Mouse (Mus musculus): ENCODE data around the gene Mogs.

DNA sequence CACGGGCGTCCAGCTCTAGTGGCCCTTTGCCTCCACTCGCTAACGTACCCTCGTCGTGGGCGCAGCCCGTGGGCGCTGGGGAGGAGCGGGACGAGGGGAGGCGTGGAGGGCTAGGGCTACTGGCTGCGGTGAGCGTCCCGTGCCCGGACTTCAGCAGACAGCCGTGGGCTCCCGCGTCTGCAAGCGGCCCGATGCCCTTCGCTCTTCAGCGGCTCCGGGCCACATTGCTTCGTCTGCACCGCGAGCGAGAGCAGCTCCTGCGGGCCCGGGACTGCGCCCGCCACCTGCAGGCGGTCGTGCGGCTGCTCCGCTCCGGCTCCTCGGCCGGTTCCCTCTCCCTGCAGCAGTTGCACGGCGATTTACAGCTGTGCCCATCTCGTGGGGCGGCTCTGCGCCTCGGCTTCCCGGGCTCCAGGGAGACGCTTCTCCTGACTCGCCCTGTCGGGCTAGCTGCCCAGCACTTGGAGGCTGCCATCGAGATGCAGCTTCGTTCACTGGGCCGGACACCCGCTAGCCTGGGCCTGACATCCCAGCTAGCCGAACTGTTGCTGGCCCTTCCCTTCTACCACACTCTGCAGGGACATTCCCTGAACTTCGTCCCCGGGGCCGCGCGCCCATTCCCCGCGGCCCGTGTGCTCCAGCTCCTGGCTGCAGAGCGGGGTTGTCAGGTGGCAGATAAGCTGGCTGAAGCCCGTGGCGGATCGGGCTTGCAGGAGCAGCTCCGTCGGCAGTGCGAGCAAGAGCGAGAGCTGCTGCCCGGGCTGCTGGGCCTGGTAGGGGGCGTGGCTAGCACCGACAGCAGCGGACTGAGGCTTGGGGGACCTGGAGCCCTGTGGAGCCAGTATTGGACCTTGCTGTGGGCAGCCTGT, 13.4 kb upstream of the Mogs start:
- peak; percentile 68 for TF ChIP-seq CTCF (IDR thresholded peaks at IDR 0.05)
- TF ChIP-seq EP300 (IDR thresholded peaks at IDR 0.05) = no peak
